Mouse (Mus musculus) midbrain, embryonic 14.5 days (tissue): ENCODE data around the gene Wrnip1. TPM values are rescaled to one million over a fixed set of nuclear protein-coding genes. Genes with fewer than 3 reads are reported as not detected.

Experiments used
- ATAC-seq: fragments of 200-750 bp; cut with Nextera tagmentation; 2 replicates; pipeline ENCODE4 v1.8.0; 2017; ENCODE audit warnings: moderate number of reproducible peaks, moderate library complexity; ENCODE audit not compliant: low FRiP score, low TSS enrichment
- DNase-seq: peaks from one replicate; pipeline ENCODE4 v3.0.0-alpha.2; 2015
- H3K27ac ChIP-seq: fragments of 300-500 bp; sonication (generic); replicated peaks from 2 replicates; pipeline ENCODE4 v1.5.1; 2014; ENCODE audit warnings: mild to moderate bottlenecking, low read depth, low read length, moderate library complexity
- H3K27me3 ChIP-seq: fragments of 300-500 bp; sonication (generic); 2 replicates; pipeline ENCODE4 v1.6.1; 2014; ENCODE audit warnings: low read length, control low read depth, mixed read lengths; ENCODE audit not compliant: control insufficient read depth, insufficient read depth
- H3K36me3 ChIP-seq: fragments of 300-500 bp; sonication (generic); 2 replicates; pipeline ENCODE4 v1.6.1; 2014; ENCODE audit warnings: low read length, control low read depth; ENCODE audit not compliant: control insufficient read depth, insufficient read depth
- H3K4me1 ChIP-seq: fragments of 300-500 bp; sonication (generic); 2 replicates; pipeline ENCODE4 v1.6.1; 2014; ENCODE audit warnings: mild to moderate bottlenecking, antibody characterized with exemption, low read length, control low read depth; ENCODE audit not compliant: control insufficient read depth, insufficient read depth
- H3K4me2 ChIP-seq: fragments of 300-500 bp; sonication (generic); 2 replicates; pipeline ENCODE4 v1.6.1; 2014; ENCODE audit warnings: mild to moderate bottlenecking, low read length, moderate library complexity
- H3K4me3 ChIP-seq: fragments of 300-500 bp; sonication (generic); replicated peaks from 2 replicates; pipeline ENCODE4 v1.5.1; 2014; ENCODE audit warnings: low read depth, low read length
- H3K9ac ChIP-seq: fragments of 300-500 bp; sonication (generic); replicated peaks from 2 replicates; pipeline ENCODE4 v1.6.1; 2014; ENCODE audit warnings: mild to moderate bottlenecking, low read length, moderate library complexity
- H3K9me3 ChIP-seq: fragments of 300-500 bp; sonication (generic); 2 replicates; pipeline ENCODE4 v1.6.1; 2016; ENCODE audit warnings: low read length, control low read depth, mixed read lengths; ENCODE audit not compliant: control insufficient read depth
- WGBS: fragments of 180-500 bp; shearing (Covaris S2); extraction: QIAGEN DNeasy Blood & Tissue Kit; methylation state at CpG from one replicate; pipeline ENCODE4 v1.1.7; 2014; 5-methylcytosine and 5-hydroxymethylcytosine counted together
- polyA plus RNA-seq: library from polyadenylated mRNA; unstranded; fragments of >200 nt; fragmentation: Nextera tagmentation; extraction: Ambion mirVana; gene quantifications from 2 replicates; pipeline ENCODE4 v1.2.1, GENCODE M21; 2014

The Wrnip1 gene
- polyA plus RNA-seq, 1 experiment from 2014 or later = 26.5 TPM

- ATAC-seq (no peak), DNase-seq (no peak)
- no peak overlapping the region for H3K4me3 ChIP-seq
- H3K27me3 ChIP-seq = no peaks in the 10 kb centered on the region
- H3K4me1 ChIP-seq = no peaks in the 10 kb centered on the region
- no peak overlapping the region for H3K4me2 ChIP-seq
- no peak overlapping the region for H3K9ac ChIP-seq
- H3K36me3 ChIP-seq = peaks cover 37% of the 10 kb centered on the region
- no peak overlapping the region for H3K27ac ChIP-seq
- 94% methylated on average over 6 of the region's 6 CpGs for WGBS
- no peaks in the 10 kb centered on the region for H3K9me3 ChIP-seq
Observed at GRCm38 (mm10) chr13:32823126-32823525, 21.3 kb downstream of the Wrnip1 start.

DNA sequence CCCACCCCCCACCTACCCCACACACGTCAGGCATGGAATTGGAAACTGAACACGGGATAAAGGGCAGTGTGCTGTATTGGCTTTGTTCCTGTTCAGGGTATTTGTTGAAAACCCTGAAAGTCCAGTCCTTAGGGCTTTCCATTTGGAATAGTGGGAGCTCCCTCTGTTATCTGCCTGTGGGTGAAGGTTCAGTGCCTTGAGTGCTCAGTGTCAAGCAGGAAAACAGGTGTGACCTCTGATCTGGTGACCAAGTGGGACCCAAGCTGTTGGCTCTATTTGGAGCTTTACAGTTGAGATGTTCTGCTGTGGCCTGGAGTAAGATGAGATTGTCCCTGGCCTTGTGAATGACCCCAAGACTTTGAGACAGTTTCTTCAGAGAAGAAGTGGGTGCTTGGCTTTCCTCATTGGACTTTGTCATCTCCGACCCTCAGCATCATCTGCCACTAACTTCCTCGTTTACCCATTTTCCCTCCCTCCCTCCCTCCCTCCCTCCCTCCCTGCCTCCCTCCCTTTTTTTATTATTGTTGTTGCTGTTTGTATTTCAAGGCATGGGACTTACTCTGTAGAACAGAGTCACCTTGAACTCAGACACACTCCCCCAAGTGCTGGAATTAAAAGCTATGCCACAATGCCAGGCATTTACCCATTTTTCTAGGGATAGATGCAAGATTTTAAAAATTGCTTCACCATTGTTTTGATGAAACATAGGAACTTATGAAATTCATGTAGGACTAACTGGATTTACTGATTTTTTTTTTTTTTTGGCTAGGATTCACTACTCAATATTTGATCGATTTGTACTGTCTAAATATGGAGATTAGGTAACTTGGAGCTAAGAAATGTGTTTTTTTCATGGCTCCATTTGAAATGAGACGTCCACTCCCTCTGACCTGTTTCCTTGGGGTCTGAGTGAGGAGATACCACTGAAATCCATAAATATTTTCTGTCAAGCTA lies 22.8 kb downstream of the Wrnip1 start:
- H3K4me2 ChIP-seq = no peak overlapping the region
- H3K9me3 ChIP-seq = no peaks in the 10 kb centered on the region
- ATAC-seq (no peak), DNase-seq (no peak)
- 83% methylated on average over 6 of the region's 6 CpGs for WGBS
- no peak overlapping the region for H3K27ac ChIP-seq
- H3K4me1 ChIP-seq = no peaks in the 10 kb centered on the region
- no peak overlapping the region for H3K4me3 ChIP-seq
- H3K36me3 ChIP-seq = peaks cover 22% of the 10 kb centered on the region
- no peaks in the 10 kb centered on the region for H3K27me3 ChIP-seq
- H3K9ac ChIP-seq = no peak overlapping the region

DNA sequence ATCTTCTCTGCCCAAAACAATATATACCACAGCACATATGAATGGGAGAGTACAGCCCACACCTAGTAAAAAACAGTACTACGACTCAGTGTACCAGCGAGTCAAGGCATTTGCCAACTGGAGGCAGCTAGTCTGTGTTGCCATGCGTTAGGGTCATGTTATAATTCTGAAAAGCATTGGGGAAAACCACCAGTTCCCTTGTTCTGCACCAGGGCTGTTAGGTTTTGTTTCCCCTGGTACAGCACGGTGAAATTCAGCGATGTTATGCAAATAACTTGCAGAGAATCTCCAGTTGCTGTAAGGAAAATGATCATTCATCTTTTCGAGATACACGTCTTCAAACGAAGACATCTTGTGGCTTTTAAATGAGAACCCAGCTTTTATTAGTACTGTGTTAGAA lies 23.7 kb downstream of the Wrnip1 start:
- ATAC-seq (no peak), DNase-seq (no peak)
- no peak overlapping the region for H3K4me2 ChIP-seq
- H3K36me3 ChIP-seq = peaks cover 14% of the 10 kb centered on the region
- no peaks in the 10 kb centered on the region for H3K27me3 ChIP-seq
- no peaks in the 10 kb centered on the region for H3K4me1 ChIP-seq
- no peak overlapping the region for H3K9ac ChIP-seq
- H3K4me3 ChIP-seq = no peak overlapping the region
- no peak overlapping the region for H3K27ac ChIP-seq
- no peaks in the 10 kb centered on the region for H3K9me3 ChIP-seq
- WGBS = 94% methylated on average over 8 of the region's 8 CpGs

GRCm38 (mm10) chr13:32827111-32827822 lies 25.4 kb downstream of the Wrnip1 start:
- Histone ChIP-seq H3K4me3 (no peak overlapping the region), H3K4me1 (no peaks in the 10 kb centered on the region), H3K9ac (no peak overlapping the region), H3K27me3 (no peaks in the 10 kb centered on the region), H3K27ac (no peak overlapping the region), H3K36me3 (no peaks in the 10 kb centered on the region), H3K9me3 (no peaks in the 10 kb centered on the region), H3K4me2 (no peak overlapping the region)
- 83% methylated on average over 3 of the region's 3 CpGs for WGBS
- no peak for DNase-seq
- ATAC-seq = 0 out of 2 replicates have a peak, but pooled peaks have one; percentile 1

DNA sequence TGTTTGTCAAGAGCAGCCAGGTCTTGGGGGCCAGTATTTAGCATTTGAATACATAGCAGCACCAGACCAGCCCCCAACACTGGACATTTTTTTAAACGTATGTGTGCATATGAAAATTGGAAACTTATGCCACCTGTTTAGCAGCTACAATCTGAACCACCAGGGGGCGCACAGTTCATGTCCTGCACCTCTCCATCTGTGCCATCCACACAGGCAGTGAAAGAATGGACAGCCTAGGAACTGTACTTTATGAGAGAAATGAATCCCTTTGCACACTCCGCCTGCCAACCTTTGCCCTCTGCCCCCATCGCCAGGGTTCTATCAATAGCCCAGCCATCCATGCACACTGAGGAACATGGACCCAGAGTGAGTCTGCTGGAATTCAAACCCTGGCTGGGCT lies 26.1 kb downstream of the Wrnip1 start:
- Histone ChIP-seq H3K27me3 (no peaks in the 10 kb centered on the region), H3K27ac (no peak overlapping the region), H3K36me3 (no peaks in the 10 kb centered on the region), H3K4me1 (no peaks in the 10 kb centered on the region), H3K4me2 (no peak overlapping the region), H3K9ac (no peak overlapping the region), H3K9me3 (no peaks in the 10 kb centered on the region), H3K4me3 (no peak overlapping the region)
- ATAC-seq (peak; percentile 51; the same call in 1 of the 2 replicates), DNase-seq (peak; percentile 70)
- 59% methylated on average over 4 of the region's 4 CpGs for WGBS

- ATAC-seq = no peak
- no peaks in the 10 kb centered on the region for H3K36me3 ChIP-seq
- WGBS = 85% methylated on average over 4 of the region's 4 CpGs
Observed at GRCm38 (mm10) chr13:32828886-32829285, 27.0 kb downstream of the Wrnip1 start.

GRCm38 (mm10) chr13:32831505-32832273 lies 29.9 kb downstream of the Wrnip1 start:
- 83% methylated on average over 3 of the region's 3 CpGs for WGBS
- no peak for DNase-seq
- Histone ChIP-seq H3K27me3 (no peaks in the 10 kb centered on the region), H3K9me3 (no peaks in the 10 kb centered on the region), H3K4me1 (no peaks in the 10 kb centered on the region), H3K9ac (no peak overlapping the region), H3K36me3 (no peaks in the 10 kb centered on the region), H3K27ac (no peak overlapping the region), H3K4me3 (no peak overlapping the region), H3K4me2 (no peak overlapping the region)
- ATAC-seq = no peak

More at GRCm38 (mm10) chr13:32828886-32829285, 27.0 kb downstream of the Wrnip1 start:
- DNase-seq = no peak
- Histone ChIP-seq H3K9me3 (no peaks in the 10 kb centered on the region), H3K9ac (no peak overlapping the region), H3K27me3 (no peaks in the 10 kb centered on the region), H3K4me3 (no peak overlapping the region), H3K27ac (no peak overlapping the region), H3K4me2 (no peak overlapping the region), H3K4me1 (no peaks in the 10 kb centered on the region)

DNA sequence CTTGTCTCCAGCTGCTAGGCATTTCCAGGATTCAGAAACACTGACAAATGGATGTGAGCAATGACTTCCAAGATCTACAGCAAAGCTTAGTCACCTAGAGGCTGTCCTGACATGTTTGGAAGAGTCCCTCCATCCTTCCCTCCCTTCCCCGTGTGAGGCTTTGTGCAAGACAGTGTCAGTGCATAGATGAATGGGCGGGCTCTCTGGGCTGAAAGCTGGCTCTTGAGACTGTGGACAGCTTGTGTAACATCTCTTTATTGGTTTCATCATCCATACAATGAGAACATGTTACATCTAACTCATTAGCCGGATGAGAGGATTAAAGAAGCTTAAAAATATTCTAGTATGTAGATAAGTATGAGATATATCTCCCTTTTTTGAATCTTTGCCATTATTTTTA lies 30.9 kb downstream of the Wrnip1 start:
- Histone ChIP-seq H3K27me3 (no peaks in the 10 kb centered on the region), H3K4me1 (no peaks in the 10 kb centered on the region), H3K36me3 (no peaks in the 10 kb centered on the region), H3K4me3 (no peak overlapping the region), H3K9ac (no peak overlapping the region), H3K4me2 (no peak overlapping the region), H3K9me3 (no peaks in the 10 kb centered on the region), H3K27ac (no peak overlapping the region)
- WGBS = 67% methylated on average over 3 of the region's 3 CpGs
- ATAC-seq (no peak), DNase-seq (no peak)
